Mouse (Mus musculus): ENCODE data around the gene Amot. TPM values are rescaled to one million over a fixed set of nuclear protein-coding genes. Genes with fewer than 3 reads are reported as not detected.

The Amot gene
- polyA plus RNA-seq, 1 experiment from 2014 or later = 8.0 TPM

GRCm38 (mm10) chrX:145510675-145511074 lies 5.7 kb upstream of the Amot start:
- no peak for ATAC-seq (ENCODE audit: low read depth)
- Histone ChIP-seq H3K4me1 (ENCODE audit: control insufficient read depth, insufficient read depth, low read length) (no peaks in the 10 kb centered on the region), H3K27me3 (ENCODE audit: control insufficient read depth, insufficient read depth, low read length) (no peaks in the 10 kb centered on the region), H3K4me3 (ENCODE audit: low read depth, low read length) (no peak overlapping the region), H3K36me3 (ENCODE audit: control insufficient read depth, insufficient read depth, low read length) (no peaks in the 10 kb centered on the region), H3K9ac (replicated peaks; ENCODE audit: low read depth, low read length) (no peak overlapping the region), H3K4me2 (ENCODE audit: low read depth, low read length) (no peak overlapping the region), H3K27ac (ENCODE audit: low read depth, low read length) (no peak overlapping the region), H3K9me3 (ENCODE audit: control insufficient read depth, low read length) (no peaks in the 10 kb centered on the region)
- 49% methylated on average over 3 of the region's 3 CpGs for WGBS

DNA sequence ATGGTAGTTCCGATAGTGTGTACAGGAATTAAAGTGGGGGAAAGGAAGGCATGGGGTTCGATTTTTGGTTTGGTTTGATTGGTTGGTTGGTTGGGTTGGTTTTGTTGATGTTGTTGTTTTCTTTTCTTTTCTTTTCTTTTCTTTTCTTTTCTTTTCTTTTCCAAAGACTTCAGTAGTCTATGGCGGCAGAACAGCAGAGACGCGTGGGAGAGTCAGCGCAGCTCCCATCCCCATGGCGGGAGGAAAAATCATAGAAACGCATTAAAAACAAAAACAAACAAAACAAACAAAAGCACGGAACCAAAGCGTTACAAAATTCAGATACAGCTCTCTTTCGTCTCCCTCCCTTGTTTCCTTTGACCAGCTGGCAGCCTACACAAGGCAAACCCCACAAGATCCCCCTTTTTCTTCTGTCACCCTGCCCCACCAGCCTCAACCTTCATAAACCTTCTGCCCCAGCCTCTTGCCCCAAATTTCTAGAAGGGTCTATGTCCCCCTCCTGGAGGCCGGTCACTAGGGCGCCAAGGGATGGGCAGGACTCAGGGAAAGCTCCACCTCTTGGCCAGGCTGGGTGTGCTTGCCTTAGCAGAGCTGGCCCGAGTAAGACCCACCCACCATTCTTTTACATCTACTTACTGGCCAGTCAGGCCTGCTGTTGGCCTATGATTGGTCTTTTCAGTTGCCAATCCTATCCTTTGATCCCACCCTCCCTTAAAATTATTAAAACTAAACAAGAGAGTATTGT lies 648 bp upstream of the Amot start:
- H3K4me3 ChIP-seq (ENCODE audit: low read depth, low read length) = peak overlapping the region; percentile 51
- H3K36me3 ChIP-seq (ENCODE audit: control insufficient read depth, insufficient read depth, low read length) = no peaks in the 10 kb centered on the region
- H3K4me1 ChIP-seq (ENCODE audit: control insufficient read depth, insufficient read depth, low read length) = no peaks in the 10 kb centered on the region
- no peaks in the 10 kb centered on the region for H3K9me3 ChIP-seq (ENCODE audit: control insufficient read depth, low read length)
- H3K27me3 ChIP-seq (ENCODE audit: control insufficient read depth, insufficient read depth, low read length) = no peaks in the 10 kb centered on the region
- peak; percentile 96 for ATAC-seq (ENCODE audit: low read depth)
- 14% methylated on average over 14 of the region's 14 CpGs for WGBS
- peak overlapping the region; percentile 34; the same call in 1 of the 2 replicates for H3K27ac ChIP-seq (ENCODE audit: low read depth, low read length)
- H3K4me2 ChIP-seq (ENCODE audit: low read depth, low read length) = peak overlapping the region; percentile 55
- peak overlapping the region; percentile 46; the same call in 1 of the 2 replicates for H3K9ac ChIP-seq (replicated peaks; ENCODE audit: low read depth, low read length)

DNA sequence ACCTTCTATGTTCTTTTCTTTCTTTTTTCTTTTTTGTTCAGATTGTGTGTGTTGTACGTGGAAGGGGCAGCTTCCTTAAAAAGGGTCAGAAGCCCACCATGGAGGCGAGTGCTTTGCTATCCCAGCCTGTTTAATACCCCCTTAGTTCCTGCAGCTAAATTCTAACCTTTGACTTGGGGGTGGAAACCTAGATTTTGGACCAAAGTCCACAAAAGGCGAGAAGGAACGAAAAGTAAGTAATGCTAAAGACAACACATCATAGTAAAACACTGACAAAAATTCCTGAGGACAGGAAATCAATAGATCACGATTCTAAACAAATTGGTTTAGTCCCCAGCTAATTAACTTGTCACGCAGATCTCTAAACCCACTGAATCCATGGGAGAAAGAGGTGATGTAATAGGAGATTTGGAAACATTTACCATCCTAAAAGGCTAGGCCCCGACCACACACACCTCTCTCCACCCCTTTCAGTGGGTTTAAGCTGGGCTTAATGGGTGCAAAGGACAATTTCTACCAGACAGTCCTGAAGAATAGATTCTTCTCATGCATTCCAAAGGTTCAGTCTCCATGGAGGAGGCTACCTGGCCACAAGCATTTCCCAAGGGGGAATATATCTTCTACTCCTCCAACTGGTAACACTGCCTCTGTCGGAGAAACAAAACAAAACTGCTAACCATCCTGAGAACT lies 3.2 kb downstream of the Amot start:
- WGBS = 46% methylated on average over 8 of the region's 8 CpGs
- no peak overlapping the region for H3K9ac ChIP-seq (replicated peaks; ENCODE audit: low read depth, low read length)
- no peaks in the 10 kb centered on the region for H3K27me3 ChIP-seq (ENCODE audit: control insufficient read depth, insufficient read depth, low read length)
- no peaks in the 10 kb centered on the region for H3K36me3 ChIP-seq (ENCODE audit: control insufficient read depth, insufficient read depth, low read length)
- H3K4me1 ChIP-seq (ENCODE audit: control insufficient read depth, insufficient read depth, low read length) = no peaks in the 10 kb centered on the region
- H3K27ac ChIP-seq (ENCODE audit: low read depth, low read length) = no peak overlapping the region
- ATAC-seq (ENCODE audit: low read depth) = no peak
- H3K4me2 ChIP-seq (ENCODE audit: low read depth, low read length) = no peak overlapping the region
- no peaks in the 10 kb centered on the region for H3K9me3 ChIP-seq (ENCODE audit: control insufficient read depth, low read length)
- no peak overlapping the region for H3K4me3 ChIP-seq (ENCODE audit: low read depth, low read length)

- no peak overlapping the region for H3K27ac ChIP-seq (ENCODE audit: low read depth, low read length)
- H3K4me1 ChIP-seq (ENCODE audit: control insufficient read depth, insufficient read depth, low read length) = no peaks in the 10 kb centered on the region
- H3K9me3 ChIP-seq (ENCODE audit: control insufficient read depth, low read length) = no peaks in the 10 kb centered on the region
- no peak overlapping the region for H3K4me3 ChIP-seq (ENCODE audit: low read depth, low read length)
- H3K9ac ChIP-seq (replicated peaks; ENCODE audit: low read depth, low read length) = no peak overlapping the region
- no peak overlapping the region for H3K4me2 ChIP-seq (ENCODE audit: low read depth, low read length)
- no peaks in the 10 kb centered on the region for H3K36me3 ChIP-seq (ENCODE audit: control insufficient read depth, insufficient read depth, low read length)
- H3K27me3 ChIP-seq (ENCODE audit: control insufficient read depth, insufficient read depth, low read length) = no peaks in the 10 kb centered on the region
- 45% methylated on average over 2 of the region's 2 CpGs for WGBS
- ATAC-seq (ENCODE audit: low read depth) = no peak
Measured at GRCm38 (mm10) chrX:145499101-145499500, 5.9 kb downstream of the Amot start.

GRCm38 (mm10) chrX:145498691-145499090 lies 6.3 kb downstream of the Amot start:
- WGBS = 75% methylated on average over 4 of the region's 4 CpGs
- Histone ChIP-seq H3K4me1 (ENCODE audit: control insufficient read depth, insufficient read depth, low read length) (no peaks in the 10 kb centered on the region), H3K27me3 (ENCODE audit: control insufficient read depth, insufficient read depth, low read length) (no peaks in the 10 kb centered on the region), H3K9me3 (ENCODE audit: control insufficient read depth, low read length) (no peaks in the 10 kb centered on the region), H3K9ac (replicated peaks; ENCODE audit: low read depth, low read length) (no peak overlapping the region), H3K36me3 (ENCODE audit: control insufficient read depth, insufficient read depth, low read length) (no peaks in the 10 kb centered on the region), H3K27ac (ENCODE audit: low read depth, low read length) (no peak overlapping the region), H3K4me2 (ENCODE audit: low read depth, low read length) (no peak overlapping the region), H3K4me3 (ENCODE audit: low read depth, low read length) (no peak overlapping the region)
- no peak for ATAC-seq (ENCODE audit: low read depth)

GRCm38 (mm10) chrX:145497486-145497885 lies 7.5 kb downstream of the Amot start:
- H3K4me2 ChIP-seq (ENCODE audit: low read depth, low read length) = no peak overlapping the region
- no peaks in the 10 kb centered on the region for H3K4me1 ChIP-seq (ENCODE audit: control insufficient read depth, insufficient read depth, low read length)
- no peak overlapping the region for H3K27ac ChIP-seq (ENCODE audit: low read depth, low read length)
- H3K9ac ChIP-seq (replicated peaks; ENCODE audit: low read depth, low read length) = no peak overlapping the region
- H3K36me3 ChIP-seq (ENCODE audit: control insufficient read depth, insufficient read depth, low read length) = no peaks in the 10 kb centered on the region
- 89% methylated on average over 6 of the region's 6 CpGs for WGBS
- ATAC-seq (ENCODE audit: low read depth) = no peak
- H3K9me3 ChIP-seq (ENCODE audit: control insufficient read depth, low read length) = no peaks in the 10 kb centered on the region
- H3K4me3 ChIP-seq (ENCODE audit: low read depth, low read length) = no peak overlapping the region
- H3K27me3 ChIP-seq (ENCODE audit: control insufficient read depth, insufficient read depth, low read length) = no peaks in the 10 kb centered on the region

DNA sequence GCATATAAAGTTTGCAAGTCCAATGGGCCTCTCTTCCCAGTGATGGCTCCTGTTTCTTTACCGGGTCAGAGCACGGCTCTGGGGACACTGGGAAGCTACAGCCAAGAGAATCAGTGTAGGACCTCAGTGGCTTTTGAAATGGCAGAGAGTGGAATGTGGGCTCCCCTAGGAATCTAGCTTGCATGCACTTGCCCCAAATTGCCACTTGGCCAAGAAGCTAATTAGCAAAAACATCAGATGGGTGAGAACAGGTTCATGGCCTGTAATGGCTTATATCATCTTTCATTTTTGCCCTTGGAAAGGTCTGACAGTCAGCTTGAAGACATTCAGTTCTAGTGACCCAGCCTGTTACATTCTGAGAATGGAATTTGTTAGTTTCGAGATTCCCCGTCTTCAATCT lies 9.6 kb downstream of the Amot start:
- Histone ChIP-seq H3K36me3 (ENCODE audit: control insufficient read depth, insufficient read depth, low read length) (no peaks in the 10 kb centered on the region), H3K4me2 (ENCODE audit: low read depth, low read length) (no peak overlapping the region), H3K4me3 (ENCODE audit: low read depth, low read length) (no peak overlapping the region), H3K27ac (ENCODE audit: low read depth, low read length) (no peak overlapping the region), H3K9me3 (ENCODE audit: control insufficient read depth, low read length) (no peaks in the 10 kb centered on the region), H3K9ac (replicated peaks; ENCODE audit: low read depth, low read length) (no peak overlapping the region), H3K4me1 (ENCODE audit: control insufficient read depth, insufficient read depth, low read length) (no peaks in the 10 kb centered on the region), H3K27me3 (ENCODE audit: control insufficient read depth, insufficient read depth, low read length) (no peaks in the 10 kb centered on the region)
- 94% methylated on average over 4 of the region's 4 CpGs for WGBS
- no peak for ATAC-seq (ENCODE audit: low read depth)

DNA sequence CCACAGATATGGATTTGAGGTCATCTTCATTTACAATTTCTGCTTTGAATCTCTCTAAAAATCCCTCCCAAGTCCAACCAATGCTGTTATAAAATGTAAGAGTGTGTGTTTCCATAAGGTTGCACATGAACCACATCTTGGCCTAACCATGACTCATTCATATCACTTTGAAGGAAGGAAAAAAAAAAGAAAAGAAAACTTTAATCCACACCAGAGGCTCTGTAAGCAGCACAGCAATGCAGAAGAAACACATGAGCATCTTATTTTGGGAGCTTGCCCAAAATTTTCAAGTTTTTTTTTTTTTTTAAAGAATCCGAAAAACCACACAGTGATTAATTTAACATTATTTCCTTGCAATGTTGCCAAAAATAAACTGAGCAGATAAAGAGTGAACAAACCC lies 14.2 kb downstream of the Amot start:
- Histone ChIP-seq H3K27ac (ENCODE audit: low read depth, low read length) (no peak overlapping the region), H3K4me2 (ENCODE audit: low read depth, low read length) (no peak overlapping the region), H3K4me1 (ENCODE audit: control insufficient read depth, insufficient read depth, low read length) (no peaks in the 10 kb centered on the region), H3K4me3 (ENCODE audit: low read depth, low read length) (no peak overlapping the region), H3K27me3 (ENCODE audit: control insufficient read depth, insufficient read depth, low read length) (no peaks in the 10 kb centered on the region), H3K9ac (replicated peaks; ENCODE audit: low read depth, low read length) (no peak overlapping the region), H3K36me3 (ENCODE audit: control insufficient read depth, insufficient read depth, low read length) (no peaks in the 10 kb centered on the region), H3K9me3 (ENCODE audit: control insufficient read depth, low read length) (no peaks in the 10 kb centered on the region)
- no peak for ATAC-seq (ENCODE audit: low read depth)
- 89% methylated on average over 1 of the region's 1 CpGs for WGBS

- Histone ChIP-seq H3K4me3 (ENCODE audit: low read depth, low read length) (no peak overlapping the region), H3K9me3 (ENCODE audit: control insufficient read depth, low read length) (no peaks in the 10 kb centered on the region), H3K27ac (ENCODE audit: low read depth, low read length) (no peak overlapping the region), H3K4me1 (ENCODE audit: control insufficient read depth, insufficient read depth, low read length) (no peaks in the 10 kb centered on the region), H3K4me2 (ENCODE audit: low read depth, low read length) (no peak overlapping the region), H3K9ac (replicated peaks; ENCODE audit: low read depth, low read length) (no peak overlapping the region), H3K27me3 (ENCODE audit: control insufficient read depth, insufficient read depth, low read length) (no peaks in the 10 kb centered on the region), H3K36me3 (ENCODE audit: control insufficient read depth, insufficient read depth, low read length) (no peaks in the 10 kb centered on the region)
- no peak for ATAC-seq (ENCODE audit: low read depth)
- 89% methylated on average over 3 of the region's 3 CpGs for WGBS
Measured at GRCm38 (mm10) chrX:145490417-145490816, 14.6 kb downstream of the Amot start.

Measured in neural tube, embryonic 14.5 days (tissue).